ENCODE assay signal across 1 mouse cellular context in genomic region chr6:29473941-29474691, GRCm38 (mm10).
TF ChIP-seq lines count a peak whose summit lies in the region.

No protein-coding gene starts in this region.

TF ChIP-seq in myocyte, 11 proteins besides CTCF, POLR2A, EP300 and RAD21 (continued from another document):
- TF ChIP-seq TCF12 (IDR thresholded peaks at IDR 0.05; ENCODE audit: insufficient read depth, poor library complexity, severe bottlenecking) (no peak), MYOG (IDR thresholded peaks at IDR 0.05; ENCODE audit: control insufficient read depth in 1 of 3, insufficient read depth in 1 of 3, insufficient read length in 2 of 3, low read depth in 2 of 3) (no peak), SRF (IDR thresholded peaks at IDR 0.05; ENCODE audit: control insufficient read depth, insufficient read length, low read depth) (no peak), MAX (IDR thresholded peaks at IDR 0.05; ENCODE audit: low read depth) (no peak), CEBPB (IDR thresholded peaks at IDR 0.05; ENCODE audit: insufficient read depth, poor library complexity, severe bottlenecking) (no peak), POLR2AphosphoS2 (IDR thresholded peaks at IDR 0.05; ENCODE audit: insufficient read length, low read depth) (no peak), USF1 (IDR thresholded peaks at IDR 0.05; ENCODE audit: low read depth) (no peak)
